Mouse (Mus musculus) kidney, embryonic 14.5 days (tissue): ENCODE measurements around the gene Pon2. TPM values are rescaled to one million over a fixed set of nuclear protein-coding genes. Genes with fewer than 3 reads are reported as not detected.
"Not testable (repeated sequence)": the region's sequence is repeated elsewhere in the genome, so short reads cannot be mapped to it uniquely, and the experiment has no call there.

Experiments
- ATAC-seq: fragments of 200-750 bp; cut with Nextera tagmentation; 2 replicates; pipeline ENCODE4 v1.8.0; 2017; ENCODE audit warnings: moderate number of reproducible peaks, mild to moderate bottlenecking, moderate TSS enrichment, moderate library complexity; ENCODE audit not compliant: low FRiP score, low TSS enrichment
- H3K27ac ChIP-seq: fragments of 300-500 bp; sonication (generic); 2 replicates; pipeline ENCODE4 v1.5.1; 2014; ENCODE audit warnings: low read depth, mild to moderate bottlenecking, low read length, moderate library complexity, mixed read lengths
- H3K27me3 ChIP-seq: fragments of 300-500 bp; sonication (generic); 2 replicates; pipeline ENCODE4 v1.6.1; 2014; ENCODE audit warnings: mild to moderate bottlenecking, low read length; ENCODE audit not compliant: control insufficient read depth, insufficient read depth
- H3K36me3 ChIP-seq: fragments of 300-500 bp; sonication (generic); 2 replicates; pipeline ENCODE4 v1.6.1; 2014; ENCODE audit warnings: low read length, mixed read lengths; ENCODE audit not compliant: control insufficient read depth, insufficient read depth
- H3K4me1 ChIP-seq: fragments of 300-500 bp; sonication (generic); 2 replicates; pipeline ENCODE4 v1.6.1; 2014; ENCODE audit warnings: low read length, mixed read lengths; ENCODE audit not compliant: control insufficient read depth, insufficient read depth
- H3K4me2 ChIP-seq: fragments of 300-500 bp; sonication (generic); replicated peaks from 2 replicates; pipeline ENCODE4 v1.6.1; 2014; ENCODE audit warnings: low read depth, mild to moderate bottlenecking, low read length
- H3K4me3 ChIP-seq: fragments of 300-500 bp; sonication (generic); 2 replicates; pipeline ENCODE4 v1.5.1; 2014; ENCODE audit warnings: mild to moderate bottlenecking, low read length
- H3K9ac ChIP-seq: fragments of 300-500 bp; sonication (generic); 2 replicates; pipeline ENCODE4 v1.6.1; 2014; ENCODE audit warnings: low read depth, mild to moderate bottlenecking, low read length, moderate library complexity
- H3K9me3 ChIP-seq: fragments of 300-500 bp; sonication (generic); 2 replicates; pipeline ENCODE4 v1.6.1; 2016; ENCODE audit warnings: low read length; ENCODE audit not compliant: control insufficient read depth
- WGBS: fragments of 180-500 bp; shearing (Covaris S2); extraction: QIAGEN DNeasy Blood & Tissue Kit; methylation state at CpG from one replicate; pipeline ENCODE4 v1.1.7; 2014; 5-methylcytosine and 5-hydroxymethylcytosine counted together
- polyA plus RNA-seq: library from polyadenylated mRNA; unstranded; fragments of >200 nt; fragmentation: Nextera tagmentation; extraction: Ambion mirVana; gene quantifications from 2 replicates; pipeline ENCODE4 v1.2.1, GENCODE M21; 2014

Pon2 gene
- polyA plus RNA-seq, result 23.8 and 32.6 TPM in 2 replicates

DNA sequence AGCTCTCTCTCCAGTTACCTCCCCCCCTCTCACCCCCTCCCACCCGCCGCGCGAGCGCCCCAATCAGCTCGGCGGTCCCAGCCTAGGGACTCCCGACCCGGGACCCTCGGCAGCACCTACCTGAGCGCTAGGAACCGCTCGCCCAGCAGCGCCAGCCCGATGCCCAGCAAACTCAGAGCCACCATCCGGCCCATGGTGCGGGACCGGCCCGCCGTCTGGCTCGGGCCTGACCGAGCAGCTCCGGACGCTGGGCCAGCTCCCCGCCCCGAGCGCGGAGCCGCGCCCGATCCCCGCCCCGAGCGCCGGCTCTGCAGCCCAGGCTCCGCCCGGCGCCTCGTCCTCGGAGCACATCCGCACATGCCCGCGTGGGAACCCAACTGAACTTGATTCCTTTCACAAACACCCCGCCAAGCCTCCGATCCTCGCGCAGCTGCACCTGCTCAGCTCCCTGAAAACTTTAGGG is at the start of gene Pon2:
Pon2 (minus strand) TSS at position 364 of the 463 bp plus-strand sequence.
- H3K27me3 ChIP-seq, result peaks cover 4% of the 10 kb centered on the region; the same call in 1 of the 2 replicates
- no peaks in the 10 kb centered on the region for H3K4me1 ChIP-seq
- peak within 1 kb of the TSS; percentile 80 for H3K27ac ChIP-seq
- H3K9ac ChIP-seq, result peak within 1 kb of the TSS; percentile 69
- H3K4me3 ChIP-seq, result peak within 1 kb of the TSS; percentile 72
- H3K9me3 ChIP-seq, result no peaks in the 10 kb centered on the region
- WGBS, result under 1% methylated on average over 47 of the region's 47 CpGs
- peak; percentile 96 for ATAC-seq
- H3K4me2 ChIP-seq, result peak within 1 kb of the TSS; percentile 55
- no peaks in the 10 kb centered on the region for H3K36me3 ChIP-seq

DNA sequence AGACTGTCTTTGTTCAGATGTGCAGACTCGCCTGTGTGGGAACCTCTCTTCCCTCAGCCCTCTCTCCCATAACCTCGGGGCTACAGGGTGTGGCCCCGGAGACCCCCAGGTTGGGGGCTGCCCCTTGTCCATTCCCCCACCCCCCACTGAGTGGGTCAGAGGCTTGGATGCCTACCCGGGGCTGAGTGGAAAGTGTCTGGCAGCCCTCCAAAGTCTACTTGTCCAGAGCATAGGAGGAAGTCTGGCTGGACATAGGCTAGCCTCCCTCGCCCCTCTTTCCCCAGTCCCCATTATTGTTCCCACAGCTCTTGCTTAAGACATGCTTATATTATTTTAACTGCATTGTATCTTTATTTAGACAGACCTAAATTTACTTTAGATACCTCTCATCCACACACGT is 46.0 kb upstream of the Pon2 start:
- Histone ChIP-seq H3K4me3 (no peak overlapping the region), H3K9ac (no peak overlapping the region), H3K27ac (no peak overlapping the region), H3K4me1 (no peaks in the 10 kb centered on the region), H3K36me3 (no peaks in the 10 kb centered on the region), H3K27me3 (no peaks in the 10 kb centered on the region), H3K9me3 (no peaks in the 10 kb centered on the region), H3K4me2 (no peak overlapping the region)
- ATAC-seq, result no peak
- WGBS, result 66% methylated on average over 6 of the region's 6 CpGs

DNA sequence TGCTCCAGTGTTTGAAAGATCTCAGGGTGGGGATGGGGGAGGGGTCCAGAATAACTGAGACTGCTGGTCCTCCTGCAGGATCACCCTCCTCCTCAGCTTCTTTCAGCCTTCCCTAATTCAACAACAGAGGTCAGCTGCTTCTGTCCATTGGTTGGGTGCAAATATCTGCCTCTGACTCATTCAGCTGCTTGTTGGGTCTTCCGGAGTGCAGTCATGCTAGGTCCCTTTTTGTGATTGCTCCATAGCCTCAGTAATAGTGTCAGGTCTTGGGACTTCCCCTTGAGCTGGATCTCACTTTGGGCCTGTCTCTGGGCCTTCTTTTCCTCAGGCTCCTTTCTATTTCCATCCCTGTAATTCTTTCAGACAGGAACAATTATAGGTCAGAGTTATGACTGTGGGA is 41.0 kb upstream of the Pon2 start:
- H3K36me3 ChIP-seq, H3K4me3 ChIP-seq, H3K4me2 ChIP-seq, ATAC-seq, H3K9ac ChIP-seq, H3K9me3 ChIP-seq, H3K27ac ChIP-seq, H3K27me3 ChIP-seq, H3K4me1 ChIP-seq: not testable (repeated sequence)
- WGBS, result 95% methylated on average over 1 of the region's 1 CpGs

DNA sequence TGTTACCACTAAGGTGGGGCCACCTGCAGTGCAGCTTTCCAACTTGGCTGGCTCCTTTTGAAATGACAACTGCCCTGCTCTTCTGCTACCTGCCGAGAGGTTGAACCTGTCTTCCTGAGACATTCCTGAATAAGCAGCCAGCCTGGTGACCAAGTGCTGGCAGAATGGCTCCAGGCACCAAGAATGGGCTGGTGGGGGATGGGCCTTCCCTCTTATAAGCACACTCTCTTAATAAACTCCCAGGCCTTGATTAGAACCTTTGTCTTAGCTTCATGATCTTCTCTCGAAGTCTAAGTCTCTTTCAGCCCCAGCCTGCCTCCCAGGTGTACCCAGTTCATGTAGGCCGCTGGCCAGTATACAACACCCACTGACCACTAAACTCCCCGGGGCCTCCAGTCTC is 40.5 kb upstream of the Pon2 start:
- H3K27me3 ChIP-seq, H3K4me1 ChIP-seq, H3K36me3 ChIP-seq, ATAC-seq, H3K9me3 ChIP-seq, H3K4me3 ChIP-seq, H3K4me2 ChIP-seq, H3K9ac ChIP-seq, H3K27ac ChIP-seq: not testable (repeated sequence)
- 84% methylated on average over 4 of the region's 4 CpGs for WGBS

DNA sequence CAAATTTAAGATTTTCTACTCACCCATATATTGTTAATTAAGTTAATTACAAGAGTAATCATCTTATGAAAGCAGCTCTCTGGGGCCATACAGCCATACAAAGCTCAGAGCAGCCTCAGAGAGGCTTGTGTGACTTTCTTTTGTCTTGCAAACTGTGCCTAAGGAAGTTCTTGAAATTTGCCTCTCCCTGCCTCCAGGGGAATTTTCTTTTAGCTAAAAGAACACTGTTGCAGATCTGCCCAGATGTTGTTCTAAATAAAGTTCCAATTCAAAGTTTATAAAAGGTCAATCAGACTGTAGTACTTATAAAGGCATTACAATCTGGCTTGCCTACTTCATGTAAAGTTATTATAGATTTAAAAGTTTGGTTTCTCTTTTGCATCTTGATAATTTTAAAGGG is 37.8 kb upstream of the Pon2 start:
- H3K9ac ChIP-seq, H3K27ac ChIP-seq, H3K36me3 ChIP-seq, ATAC-seq, H3K4me3 ChIP-seq, H3K27me3 ChIP-seq, H3K9me3 ChIP-seq, H3K4me1 ChIP-seq, H3K4me2 ChIP-seq: not testable (repeated sequence)

DNA sequence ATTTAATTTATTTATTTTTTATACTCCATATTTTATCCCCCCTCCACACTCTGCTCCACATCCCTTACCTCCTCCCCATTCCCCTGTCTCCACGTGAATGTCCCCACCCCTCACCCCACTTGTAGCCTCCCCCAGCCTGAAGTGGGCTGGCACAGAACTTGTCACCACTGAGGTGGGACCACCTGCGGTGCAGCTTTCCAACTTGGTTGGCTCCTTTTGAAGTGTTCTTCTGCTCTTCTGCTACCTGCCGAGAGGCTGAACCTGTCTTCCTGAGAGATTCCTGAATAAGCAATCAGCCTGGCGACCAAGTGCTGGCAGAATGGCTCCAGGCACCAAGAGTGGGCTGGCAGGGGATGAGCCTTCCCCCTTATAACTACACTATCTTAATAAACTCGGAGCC is 35.8 kb upstream of the Pon2 start:
- Histone ChIP-seq H3K27ac (no peak overlapping the region), H3K9me3 (no peaks in the 10 kb centered on the region), H3K4me2 (no peak overlapping the region), H3K9ac (no peak overlapping the region), H3K4me1 (no peaks in the 10 kb centered on the region), H3K27me3 (no peaks in the 10 kb centered on the region), H3K4me3 (no peak overlapping the region), H3K36me3 (no peaks in the 10 kb centered on the region)
- WGBS, result 47% methylated on average over 5 of the region's 5 CpGs
- no peak for ATAC-seq

DNA sequence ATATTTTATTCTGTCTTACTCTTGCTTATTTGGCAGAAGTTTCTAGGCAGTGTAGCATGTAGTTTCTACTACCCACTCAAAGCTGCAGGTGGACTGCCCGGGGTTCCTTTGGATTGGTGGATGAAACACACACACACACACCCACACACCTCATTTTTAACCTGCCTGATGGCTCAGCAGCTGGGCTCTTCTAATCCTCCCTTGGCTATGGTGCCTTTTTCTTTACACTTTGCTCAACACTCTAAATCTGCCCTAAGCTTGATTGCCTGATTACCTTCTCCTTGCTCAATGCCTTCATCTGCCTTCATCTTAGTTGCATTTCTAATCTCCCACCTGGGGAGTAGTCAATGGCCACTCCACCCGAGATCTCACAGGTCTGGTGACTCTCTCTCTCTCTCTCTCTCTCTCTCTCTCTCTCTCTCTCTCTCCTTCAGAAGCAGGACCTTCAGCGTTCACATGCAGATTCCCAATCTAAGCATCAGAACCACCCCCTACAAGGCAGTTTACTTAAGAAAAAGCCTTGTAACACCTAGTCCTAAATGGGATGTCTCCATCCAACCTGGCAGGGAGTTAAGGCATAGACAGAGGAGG is 34.4 kb upstream of the Pon2 start:
- Histone ChIP-seq H3K9ac (no peak overlapping the region), H3K27me3 (no peaks in the 10 kb centered on the region), H3K4me1 (no peaks in the 10 kb centered on the region), H3K4me3 (no peak overlapping the region), H3K9me3 (no peaks in the 10 kb centered on the region), H3K36me3 (no peaks in the 10 kb centered on the region), H3K27ac (no peak overlapping the region), H3K4me2 (no peak overlapping the region)
- 73% methylated on average over 3 of the region's 3 CpGs for WGBS
- ATAC-seq, result no peak

DNA sequence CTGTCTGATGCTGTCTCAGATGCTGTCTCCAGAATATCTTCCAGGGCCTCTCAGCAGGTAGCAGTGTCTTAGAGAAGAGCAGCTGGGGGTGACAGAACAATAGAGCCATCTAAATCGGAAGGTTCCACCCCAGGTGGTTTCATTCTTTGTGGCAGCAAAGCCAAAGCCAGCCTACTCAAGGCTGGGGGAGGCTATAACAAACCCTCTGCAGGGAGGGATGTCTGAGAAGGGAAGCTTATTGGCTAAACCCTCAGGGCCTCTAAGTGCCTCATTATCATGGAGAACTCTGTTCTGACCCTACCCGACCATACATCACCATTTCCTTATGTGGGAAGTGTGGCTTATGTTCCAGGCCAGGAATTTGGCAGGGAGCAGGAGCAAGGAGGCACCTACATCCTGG is 26.9 kb upstream of the Pon2 start:
- Histone ChIP-seq H3K4me3 (no peak overlapping the region), H3K9ac (no peak overlapping the region), H3K4me1 (no peaks in the 10 kb centered on the region), H3K36me3 (no peaks in the 10 kb centered on the region), H3K9me3 (peaks cover 3% of the 10 kb centered on the region; the same call in 1 of the 2 replicates), H3K27me3 (no peaks in the 10 kb centered on the region), H3K4me2 (no peak overlapping the region), H3K27ac (no peak overlapping the region)
- 72% methylated on average over 2 of the region's 2 CpGs for WGBS
- no peak for ATAC-seq

DNA sequence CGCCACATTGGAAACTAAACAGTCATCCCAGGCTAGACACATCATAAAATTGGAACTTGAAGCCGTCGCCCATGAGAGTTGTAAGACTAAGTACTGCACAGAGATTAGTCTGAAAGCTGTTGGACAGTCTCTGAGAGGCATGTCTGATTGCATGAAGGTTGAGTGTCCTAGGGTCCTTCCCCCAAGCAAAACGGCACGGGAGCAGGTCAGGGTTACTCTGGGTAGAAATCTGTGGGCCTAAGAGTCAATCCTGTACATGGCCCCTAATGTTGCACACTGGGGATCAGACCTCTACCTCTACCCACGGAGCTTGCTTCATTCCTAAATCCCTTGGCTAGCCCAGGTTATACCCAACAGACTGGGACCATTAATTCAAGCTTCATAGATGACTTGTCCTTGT is 25.8 kb upstream of the Pon2 start:
- not testable (repeated sequence) for H3K27me3 ChIP-seq, H3K4me1 ChIP-seq, H3K27ac ChIP-seq, H3K4me3 ChIP-seq, ATAC-seq, H3K36me3 ChIP-seq, H3K9ac ChIP-seq, H3K9me3 ChIP-seq, H3K4me2 ChIP-seq
- WGBS, result 93% methylated on average over 6 of the region's 6 CpGs
